Mouse (Mus musculus): Measurements from ENCODE around the gene Mypop. TPM values are rescaled to one million over a fixed set of nuclear protein-coding genes. Genes with fewer than 3 reads are reported as not detected.

Gene Mypop
- polyA plus RNA-seq, 1 experiment from 2014 or later: 3.7 TPM

DNA sequence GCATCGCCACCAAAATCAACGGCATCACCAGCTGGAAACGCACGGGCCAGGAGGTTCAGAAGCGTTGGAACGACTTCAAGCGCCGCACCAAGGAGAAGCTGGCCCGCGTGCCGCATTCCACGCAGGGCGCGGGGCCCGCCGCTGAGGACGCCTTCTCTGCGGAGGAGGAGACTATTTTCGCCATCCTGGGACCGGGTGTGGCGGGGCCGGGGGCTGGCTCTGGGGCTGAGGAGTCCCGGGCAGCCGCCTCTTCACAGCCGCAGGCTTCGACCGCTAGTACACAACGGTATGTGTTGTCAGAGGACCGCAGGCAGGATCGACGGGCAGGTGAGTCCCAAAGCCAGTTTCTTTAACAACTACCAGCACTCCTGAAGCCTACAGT is 1.2 kb downstream of the Mypop start:
- 3% methylated on average over 31 of the region's 31 CpGs for WGBS
- Histone ChIP-seq H3K9ac (peak overlapping the region; percentile 4), H3K4me3 (replicated peaks) (peak overlapping the region; percentile 46), H3K9me3 (no peaks in the 10 kb centered on the region), H3K4me2 (peak overlapping the region; percentile 93), H3K36me3 (no peaks in the 10 kb centered on the region), H3K4me1 (peaks cover 18% of the 10 kb centered on the region), H3K27me3 (replicated peaks) (peaks cover 28% of the 10 kb centered on the region; the same call in 1 of the 2 replicates), H3K27ac (no peak overlapping the region)
- no peak for ATAC-seq (ENCODE audit: insufficient read depth, low FRiP score, low read depth)

DNA sequence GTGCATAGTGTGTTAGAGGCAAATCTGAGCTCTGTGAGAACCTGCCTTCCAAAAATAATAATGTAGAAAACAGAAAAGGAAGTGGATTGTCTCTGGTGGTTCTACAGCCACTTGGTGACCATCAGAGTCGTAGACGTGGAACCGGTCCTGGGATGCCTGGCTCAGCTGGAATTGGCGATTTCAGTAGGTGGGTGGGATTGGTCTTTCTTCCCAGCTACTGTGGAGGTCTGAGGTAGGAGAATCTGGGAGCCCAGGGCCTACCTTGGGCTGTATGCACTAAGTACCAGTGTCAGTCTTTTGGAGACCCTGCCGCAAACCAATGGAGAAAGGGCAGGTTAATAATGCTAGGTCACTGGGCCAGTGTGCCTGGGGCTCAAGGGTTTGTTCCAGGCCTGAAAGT is 2.0 kb downstream of the Mypop start:
- peaks cover 18% of the 10 kb centered on the region for H3K4me1 ChIP-seq
- no peak for ATAC-seq (ENCODE audit: insufficient read depth, low FRiP score, low read depth)
- H3K4me2 ChIP-seq: no peak overlapping the region
- H3K27ac ChIP-seq: no peak overlapping the region
- 91% methylated on average over 5 of the region's 5 CpGs for WGBS
- 0 out of 2 replicates have a peak overlapping the region, but pooled peaks have one; percentile 46 for H3K4me3 ChIP-seq (replicated peaks)
- no peaks in the 10 kb centered on the region for H3K36me3 ChIP-seq
- no peaks in the 10 kb centered on the region for H3K9me3 ChIP-seq
- no peak overlapping the region for H3K9ac ChIP-seq
- H3K27me3 ChIP-seq (replicated peaks): peaks cover 24% of the 10 kb centered on the region; the same call in 1 of the 2 replicates

- no peak overlapping the region for H3K27ac ChIP-seq
- ATAC-seq (ENCODE audit: insufficient read depth, low FRiP score, low read depth): no peak
- no peak overlapping the region for H3K9ac ChIP-seq
- H3K4me1 ChIP-seq: peaks cover 25% of the 10 kb centered on the region
- H3K4me3 ChIP-seq (replicated peaks): no peak overlapping the region
- H3K9me3 ChIP-seq: no peaks in the 10 kb centered on the region
- no peaks in the 10 kb centered on the region for H3K36me3 ChIP-seq
- no peak overlapping the region for H3K4me2 ChIP-seq
- 44% methylated on average over 9 of the region's 9 CpGs for WGBS
- no peaks in the 10 kb centered on the region for H3K27me3 ChIP-seq (replicated peaks)
These were observed 7.8 kb downstream of the Mypop start for GRCm38 (mm10) chr7:18998835-18999234.

GRCm38 (mm10) chr7:19000421-19000820 is 9.4 kb downstream of the Mypop start:
- no peak for ATAC-seq (ENCODE audit: insufficient read depth, low FRiP score, low read depth)
- peaks cover 37% of the 10 kb centered on the region for H3K4me1 ChIP-seq
- H3K27ac ChIP-seq: peak overlapping the region; percentile 81; the same call in 1 of the 2 replicates
- H3K9ac ChIP-seq: 0 out of 2 replicates have a peak overlapping the region, but pooled peaks have one; percentile 22
- 45% methylated on average over 10 of the region's 10 CpGs for WGBS
- no peaks in the 10 kb centered on the region for H3K9me3 ChIP-seq
- no peaks in the 10 kb centered on the region for H3K27me3 ChIP-seq (replicated peaks)
- H3K36me3 ChIP-seq: peaks cover 5% of the 10 kb centered on the region
- H3K4me3 ChIP-seq (replicated peaks): peak overlapping the region; percentile 39
- H3K4me2 ChIP-seq: peak overlapping the region; percentile 54

GRCm38 (mm10) chr7:19001066-19001806 is 10.2 kb downstream of the Mypop start:
- Histone ChIP-seq H3K9ac (0 out of 2 replicates have a peak overlapping the region, but pooled peaks have one; percentile 22), H3K4me3 (replicated peaks) (peak overlapping the region; percentile 39), H3K36me3 (peaks cover 8% of the 10 kb centered on the region), H3K27ac (peak overlapping the region; percentile 81), H3K27me3 (replicated peaks) (no peaks in the 10 kb centered on the region), H3K4me1 (peaks cover 45% of the 10 kb centered on the region), H3K4me2 (peak overlapping the region; percentile 54), H3K9me3 (no peaks in the 10 kb centered on the region)
- ATAC-seq (ENCODE audit: insufficient read depth, low FRiP score, low read depth): no peak
- WGBS: 29% methylated on average over 18 of the region's 18 CpGs

DNA sequence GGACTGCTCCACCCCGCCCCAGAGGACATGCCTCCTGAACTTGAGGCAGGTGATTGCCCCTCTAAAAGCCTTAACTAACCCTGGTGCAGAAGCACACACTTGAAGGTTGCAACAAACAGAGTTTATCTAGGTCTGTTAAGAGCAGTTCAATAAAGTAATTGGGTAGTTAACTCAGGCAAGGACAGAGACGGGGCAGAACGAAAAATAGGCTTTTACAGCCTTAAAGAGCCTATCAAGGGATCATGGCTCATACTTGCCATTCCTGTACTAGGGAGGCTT is 10.7 kb downstream of the Mypop start:
- Histone ChIP-seq H3K36me3 (peaks cover 8% of the 10 kb centered on the region), H3K9me3 (no peaks in the 10 kb centered on the region), H3K4me3 (replicated peaks) (no peak overlapping the region; the same call in 1 of the 2 replicates), H3K9ac (no peak overlapping the region), H3K4me2 (peak overlapping the region; percentile 61; the same call in 1 of the 2 replicates), H3K4me1 (peaks cover 49% of the 10 kb centered on the region), H3K27ac (peak overlapping the region; percentile 81), H3K27me3 (replicated peaks) (no peaks in the 10 kb centered on the region)
- 60% methylated on average over 3 of the region's 3 CpGs for WGBS
- no peak for ATAC-seq (ENCODE audit: insufficient read depth, low FRiP score, low read depth)

DNA sequence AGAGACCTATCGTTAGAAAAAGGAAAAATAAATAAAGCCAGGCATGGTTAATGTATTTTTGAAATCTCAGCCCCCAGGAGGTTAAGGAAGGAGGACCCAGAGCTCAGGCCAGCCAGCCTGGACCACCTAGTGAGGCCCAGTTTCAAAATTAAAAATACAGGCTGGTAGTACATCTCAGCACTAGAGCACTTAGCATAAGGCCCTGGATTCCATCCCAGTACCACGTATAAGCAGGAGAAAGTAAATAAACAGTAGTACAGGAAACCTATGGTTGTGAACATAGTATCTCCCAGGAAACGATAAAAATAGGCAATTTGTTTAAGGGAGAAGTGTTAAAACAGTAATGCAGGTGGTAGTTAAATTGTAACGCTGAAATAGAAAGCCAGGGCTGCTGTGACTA is 11.1 kb downstream of the Mypop start:
- Histone ChIP-seq H3K4me3 (replicated peaks) (peak overlapping the region; percentile 42), H3K36me3 (peaks cover 9% of the 10 kb centered on the region), H3K27ac (peak overlapping the region; percentile 81), H3K4me1 (peaks cover 53% of the 10 kb centered on the region), H3K4me2 (peak overlapping the region; percentile 61), H3K9ac (no peak overlapping the region), H3K27me3 (replicated peaks) (no peaks in the 10 kb centered on the region), H3K9me3 (no peaks in the 10 kb centered on the region)
- no peak for ATAC-seq (ENCODE audit: insufficient read depth, low FRiP score, low read depth)
- WGBS: 11% methylated on average over 4 of the region's 4 CpGs

DNA sequence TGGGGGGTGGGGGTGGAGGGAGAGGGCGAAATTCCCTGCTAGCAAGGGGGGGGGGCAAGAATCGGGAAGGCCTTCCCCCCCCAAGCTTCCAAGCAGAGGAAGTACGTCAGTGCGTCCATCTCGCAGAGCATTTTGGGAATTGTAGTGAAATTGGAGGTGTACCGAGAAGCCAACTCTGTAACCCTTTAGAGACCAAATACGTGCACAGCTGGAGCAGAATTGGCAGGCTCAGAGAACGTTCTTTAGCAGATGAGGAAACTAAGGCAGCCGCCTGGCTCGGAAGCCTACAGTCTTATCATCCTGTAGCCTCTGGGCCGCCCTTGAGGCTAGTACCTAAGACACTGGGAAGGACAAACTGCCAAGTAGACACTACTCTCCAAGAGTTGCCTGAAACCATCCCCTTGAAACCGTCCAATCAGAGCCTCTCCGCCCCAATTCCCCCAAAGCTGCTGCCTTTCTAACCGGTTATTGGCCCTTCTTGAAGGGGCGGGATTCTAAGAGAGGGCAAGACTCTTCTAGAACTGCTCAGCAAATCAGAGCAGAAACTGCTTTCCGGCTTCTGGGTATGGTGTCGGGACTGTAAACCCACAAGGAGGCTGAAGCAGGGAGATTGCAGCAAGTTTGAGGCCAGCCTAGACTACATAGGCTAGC is 11.9 kb downstream of the Mypop start:
- ATAC-seq (ENCODE audit: insufficient read depth, low FRiP score, low read depth): peak; percentile 27; the same call in 1 of the 2 replicates
- Histone ChIP-seq H3K9me3 (no peaks in the 10 kb centered on the region), H3K4me1 (peaks cover 53% of the 10 kb centered on the region), H3K36me3 (peaks cover 15% of the 10 kb centered on the region), H3K4me3 (replicated peaks) (peak overlapping the region; percentile 42), H3K4me2 (peak overlapping the region; percentile 61), H3K9ac (peak overlapping the region; percentile 29; the same call in 1 of the 2 replicates), H3K27ac (peak overlapping the region; percentile 81), H3K27me3 (replicated peaks) (no peaks in the 10 kb centered on the region)
- 2% methylated on average over 17 of the region's 17 CpGs for WGBS

- Histone ChIP-seq H3K27me3 (replicated peaks) (no peaks in the 10 kb centered on the region), H3K4me3 (replicated peaks) (peak within 1 kb of the TSS; percentile 86), H3K9me3 (no peaks in the 10 kb centered on the region), H3K36me3 (peaks cover 15% of the 10 kb centered on the region), H3K4me1 (peaks cover 57% of the 10 kb centered on the region), H3K4me2 (peak within 1 kb of the TSS; percentile 95), H3K9ac (peak within 1 kb of the TSS; percentile 84), H3K27ac (peak within 1 kb of the TSS; percentile 98)
- ATAC-seq (ENCODE audit: insufficient read depth, low FRiP score, low read depth): peak; percentile 30; the same call in 1 of the 2 replicates
- under 1% methylated on average over 83 of the region's 90 CpGs for WGBS
These were observed 13.0 kb downstream of the Mypop start, which contains the start of gene Irf2bp1 for GRCm38 (mm10) chr7:19003902-19004630. Gene Irf2bp1 (plus strand): TSS chr7:19004044.

- WGBS: 6% methylated on average over 30 of the region's 34 CpGs
- ATAC-seq (ENCODE audit: insufficient read depth, low FRiP score, low read depth): no peak
These were observed 13.6 kb downstream of the Mypop start for GRCm38 (mm10) chr7:19004631-19005079.

GRCm38 (mm10) chr7:19005417-19006121 is 14.5 kb downstream of the Mypop start:
- 67% methylated on average over 34 of the region's 34 CpGs for WGBS
- peak overlapping the region; percentile 86 for H3K4me3 ChIP-seq (replicated peaks)
- H3K4me2 ChIP-seq: peak overlapping the region; percentile 95
- no peak for ATAC-seq (ENCODE audit: insufficient read depth, low FRiP score, low read depth)
- H3K27ac ChIP-seq: no peak overlapping the region
- peaks cover 62% of the 10 kb centered on the region for H3K4me1 ChIP-seq
- peaks cover 15% of the 10 kb centered on the region for H3K36me3 ChIP-seq
- H3K27me3 ChIP-seq (replicated peaks): no peaks in the 10 kb centered on the region
- no peaks in the 10 kb centered on the region for H3K9me3 ChIP-seq
- peak overlapping the region; percentile 84; the same call in 1 of the 2 replicates for H3K9ac ChIP-seq

More at GRCm38 (mm10) chr7:19004631-19005079, 13.6 kb downstream of the Mypop start:
- Histone ChIP-seq H3K4me1 (peaks cover 62% of the 10 kb centered on the region), H3K27ac (peak overlapping the region; percentile 98), H3K9ac (peak overlapping the region; percentile 84), H3K9me3 (no peaks in the 10 kb centered on the region), H3K27me3 (replicated peaks) (no peaks in the 10 kb centered on the region), H3K36me3 (peaks cover 15% of the 10 kb centered on the region), H3K4me2 (peak overlapping the region; percentile 95), H3K4me3 (replicated peaks) (peak overlapping the region; percentile 86)

Data from stomach, embryonic 15.5 days (tissue).